8 mouse cellular contexts compared by ENCODE assay signal in the genomic region with DNA sequence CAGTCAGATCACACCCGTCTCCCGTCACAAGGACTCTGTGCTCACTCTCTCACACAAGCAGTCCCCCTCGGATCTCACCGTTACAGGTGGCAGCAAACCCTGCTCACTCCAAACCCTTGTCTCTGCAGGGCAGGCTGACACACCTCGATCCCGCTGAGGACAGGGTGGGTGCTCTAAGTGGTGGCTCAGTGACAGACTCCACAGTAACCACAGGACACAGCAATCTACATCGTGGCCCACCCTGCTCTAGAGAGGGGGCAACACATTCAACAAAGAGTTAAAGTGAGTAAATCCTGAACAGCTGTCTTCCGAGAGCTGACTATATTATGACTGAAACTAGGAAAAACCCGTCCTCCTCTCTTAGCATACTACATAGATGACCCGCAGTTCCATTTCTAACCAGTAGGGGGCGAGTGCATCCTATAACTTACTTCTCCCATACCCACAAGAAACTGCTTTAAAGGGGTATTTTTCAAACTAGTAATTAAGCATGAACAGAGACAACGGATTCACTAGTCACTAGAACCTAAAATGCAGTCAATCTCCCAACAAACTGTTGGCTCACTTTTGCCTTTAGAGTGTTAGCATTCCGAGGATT. TPM values are rescaled to one million over a fixed set of nuclear protein-coding genes. Genes with fewer than 3 reads are reported as not detected.
DNase-seq lines count a peak whose midpoint lies in the region; ATAC-seq lines count a peak whose summit lies in the region.

No protein-coding gene starts in this region.

- no peaks in the 10 kb centered on the region for H3K27me3 ChIP-seq in forebrain, embryonic 16.5 days (replicated peaks; ENCODE audit: control insufficient read depth, insufficient read depth, low read length)

- no peak for ATAC-seq in cerebellum, adult (ENCODE audit: insufficient number of reproducible peaks, low FRiP score, low TSS enrichment)
- peak; percentile 65 for ATAC-seq in forebrain, embryonic 16.5 days

- H3K4me2 ChIP-seq in forebrain, embryonic 16.5 days (ENCODE audit: low read length): no peak overlapping the region

- H3K4me3 ChIP-seq in forebrain, embryonic 16.5 days (replicated peaks; ENCODE audit: low read length): no peak overlapping the region

- no peak overlapping the region for H3K27ac ChIP-seq in forebrain, embryonic 16.5 days (ENCODE audit: low read length)

- H3K4me1 ChIP-seq in forebrain, embryonic 16.5 days (replicated peaks; ENCODE audit: control insufficient read depth, insufficient read depth, low read length): peaks cover 6% of the 10 kb centered on the region; the same call in 1 of the 2 replicates

- 43% methylated on average over 13 of the region's 13 CpGs for WGBS in forebrain, embryonic 16.5 days

- intact Hi-C loops in left cerebral cortex, postnatal 10 days (cut with DNase I): loop anchor here (2.0 to 10.0 kb wide), 3 partner anchors 65 to 477 kb away; no protein-coding TSS in a partner anchor

- no peaks in the 10 kb centered on the region for H3K9me3 ChIP-seq in forebrain, embryonic 16.5 days (ENCODE audit: control insufficient read depth, low read length)

- peak; percentile 58 for DNase-seq in cerebellum, adult 11 months
- DNase-seq in c-Kit-positive CD71-positive TER-119-positive erythroid progenitor cells, embryonic 14.5 days (ENCODE audit: low spot score): peak; percentile 71
- DNase-seq in induced T-regulatory cell, adult 2 months (ENCODE audit: low read depth): peak; percentile 89
- peak; percentile 80 to 83 for DNase-seq in left cerebral cortex, postnatal 10 days (ENCODE audit: extremely low spot score in 1 of 2, low spot score in 2 of 2)
- DNase-seq in mesoderm, embryonic 11.5 days (ENCODE audit: low read depth, low spot score): peak; percentile 74
- peak; percentile 62 for DNase-seq in skeletal muscle tissue, adult 2 months (ENCODE audit: low read depth, low spot score)

- no peak overlapping the region for H3K9ac ChIP-seq in forebrain, embryonic 16.5 days (replicated peaks; ENCODE audit: low read depth, low read length)

- peaks cover 12% of the 10 kb centered on the region for H3K36me3 ChIP-seq in forebrain, embryonic 16.5 days (ENCODE audit: control insufficient read depth, insufficient read depth)

RNA-seq across cellular contexts. Expression of a gene that starts 46.7 kb away (rescaled TPM):
- polyA plus RNA-seq in forebrain, embryonic 16.5 days (2015; fragmentation: Nextera tagmentation; extraction: Ambion mirVana): 34.9 and 35.0 TPM in 2 replicates
- 10 to 100 TPM; 31.5 to 33.8 TPM for total RNA-seq in left cerebral cortex, postnatal 10 days (2021)
